Mouse (Mus musculus) erythroid progenitor cell, adult 5-6 weeks (primary cell): ENCODE data around the gene C130074G19Rik. TPM values are rescaled to one million over a fixed set of nuclear protein-coding genes. Genes with fewer than 3 reads are reported as not detected.
A peak's percentile ranks its signal among the peaks of the same experiment; 100 is the strongest.

Source experiments
- ATAC-seq: replicated peaks from 2 replicates; pipeline ENCODE4 v1.8.0; 2016; ENCODE audit warnings: moderate number of reproducible peaks, mild to moderate bottlenecking, moderate TSS enrichment, inconsistent platforms; ENCODE audit not compliant: poor library complexity, low FRiP score, severe bottlenecking
- total RNA-seq, 2 experiments: library from RNA; stranded (forward) in 1 of 2; stranded (reverse) in 1 of 2; fragments of 150-400 nt in 1 of 2; fragments of 186-747, 209-891 nt in 1 of 2; gene quantifications; 2 replicates each; pipeline versions ENCODE4 v1.2.3 to v1.2.4; 2015 to 2017; ENCODE audit warnings: low replicate concordance in 2 of 2

Gene C130074G19Rik
- total RNA-seq, 2 experiments from 2014 or later: not detected

DNA sequence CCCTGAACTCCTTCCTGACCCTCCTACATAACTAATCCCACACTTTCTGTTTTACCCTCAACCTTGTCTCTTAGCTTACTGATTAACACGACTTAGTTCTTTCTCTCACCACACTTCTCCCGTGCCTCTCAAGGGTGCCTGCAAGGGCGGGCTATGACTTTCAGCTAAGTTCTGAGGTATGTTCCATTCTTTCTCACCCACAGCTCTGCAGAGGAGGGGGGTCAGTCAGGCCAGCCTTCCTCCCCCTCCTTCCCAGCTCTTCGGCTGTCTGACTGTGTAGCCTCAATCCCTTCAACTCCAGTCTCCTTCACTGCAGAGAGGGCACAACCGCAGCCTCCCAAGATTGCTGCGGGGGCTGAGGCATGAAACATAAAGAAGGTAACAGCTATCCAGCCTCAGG lies 4.2 kb downstream of the C130074G19Rik start:
- no peak for ATAC-seq

DNA sequence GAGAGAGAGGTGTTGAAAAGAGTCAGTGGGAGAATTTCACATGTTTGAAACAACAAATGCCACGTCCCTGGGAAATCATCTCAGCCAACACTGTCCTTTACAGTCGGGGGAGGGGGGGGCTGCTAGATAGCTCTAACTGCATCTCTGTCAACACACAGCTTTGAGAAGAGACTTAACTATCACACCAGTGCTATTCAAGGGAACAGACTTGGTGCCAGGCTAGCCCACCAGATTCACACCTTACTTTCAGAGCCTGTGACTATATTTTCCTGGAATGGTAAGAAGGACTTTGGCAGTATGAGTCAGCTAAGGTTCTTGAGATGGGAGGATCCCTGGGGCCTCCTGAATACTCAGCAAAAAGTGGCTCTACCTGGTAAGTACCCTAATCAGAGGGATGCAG lies 5.7 kb downstream of the C130074G19Rik start:
- no peak for ATAC-seq

DNA sequence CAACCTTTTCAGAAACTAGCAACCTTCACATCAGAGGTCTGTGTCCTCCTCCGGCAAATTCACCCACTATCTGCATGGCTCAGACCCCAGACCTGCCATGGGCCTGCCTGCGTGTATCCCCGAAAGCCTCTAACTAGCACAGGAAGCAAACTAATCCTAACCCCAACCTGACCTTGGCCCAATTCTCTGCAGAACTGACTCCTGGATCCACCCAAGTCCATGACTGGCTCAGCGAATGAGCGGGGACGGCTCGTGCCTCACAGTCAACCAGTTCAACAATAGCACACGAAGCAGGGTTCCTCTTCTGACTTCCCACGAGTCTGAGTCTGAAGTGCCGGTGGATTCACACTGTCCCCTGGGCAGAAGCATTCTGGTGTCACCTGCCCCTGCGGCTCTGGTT lies 9.1 kb downstream of the C130074G19Rik start:
- ATAC-seq: no peak

DNA sequence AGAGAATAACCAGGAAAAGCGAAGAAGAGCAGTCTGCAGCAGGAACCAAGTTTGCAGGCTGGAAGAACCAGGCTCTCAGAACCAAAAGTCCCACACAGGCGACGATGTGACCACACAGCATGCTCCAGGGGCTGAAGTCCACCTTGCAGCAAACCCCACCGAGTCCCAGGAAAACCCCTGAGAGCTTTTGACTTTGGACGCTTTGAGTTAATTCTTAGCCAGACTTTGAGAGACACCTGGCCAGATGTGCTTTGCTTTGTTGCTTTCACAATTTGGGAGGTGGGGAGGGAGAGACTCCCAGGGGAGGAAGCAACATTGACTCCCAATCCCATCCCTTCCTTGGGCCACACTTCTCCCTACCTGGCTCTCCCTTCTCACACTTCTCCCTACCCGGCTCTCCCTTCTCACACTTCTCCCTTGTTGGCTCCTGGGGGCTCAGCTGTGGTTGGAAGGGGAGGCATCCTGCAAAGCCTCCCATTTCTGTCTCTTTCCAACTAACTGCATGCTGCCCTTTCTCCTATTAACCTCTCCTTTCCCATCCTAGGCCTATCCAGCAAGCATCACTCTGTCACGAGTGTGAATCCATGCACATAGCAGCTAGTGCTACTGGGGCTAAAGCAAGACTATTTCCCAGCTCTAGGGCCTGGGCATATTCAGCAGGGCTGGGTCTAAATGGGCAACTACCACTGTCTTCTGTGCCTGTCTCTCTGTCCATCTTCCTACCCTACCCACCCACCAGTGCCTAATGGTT lies 10.8 kb downstream of the C130074G19Rik start:
- no peak for ATAC-seq

DNA sequence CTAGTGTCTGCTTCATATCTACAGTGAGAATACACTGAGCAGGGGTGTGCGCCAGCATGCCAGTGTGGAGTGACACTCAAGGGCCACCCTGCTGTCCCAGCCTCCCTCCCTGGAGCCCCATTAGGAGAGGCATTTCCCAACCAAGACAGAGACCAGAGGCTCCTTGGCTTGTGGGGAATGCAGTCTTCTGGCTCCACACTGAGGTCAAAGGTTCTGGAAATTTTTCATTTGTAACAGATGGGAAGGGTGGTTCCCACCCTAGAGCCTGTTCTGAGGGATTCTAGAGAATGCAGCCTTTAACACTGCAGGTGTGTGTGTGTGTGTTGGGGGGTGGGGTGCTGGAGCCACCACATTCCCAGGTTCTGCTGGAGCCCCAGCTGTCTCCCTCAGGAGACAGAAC lies 11.5 kb downstream of the C130074G19Rik start:
- no peak for ATAC-seq

DNA sequence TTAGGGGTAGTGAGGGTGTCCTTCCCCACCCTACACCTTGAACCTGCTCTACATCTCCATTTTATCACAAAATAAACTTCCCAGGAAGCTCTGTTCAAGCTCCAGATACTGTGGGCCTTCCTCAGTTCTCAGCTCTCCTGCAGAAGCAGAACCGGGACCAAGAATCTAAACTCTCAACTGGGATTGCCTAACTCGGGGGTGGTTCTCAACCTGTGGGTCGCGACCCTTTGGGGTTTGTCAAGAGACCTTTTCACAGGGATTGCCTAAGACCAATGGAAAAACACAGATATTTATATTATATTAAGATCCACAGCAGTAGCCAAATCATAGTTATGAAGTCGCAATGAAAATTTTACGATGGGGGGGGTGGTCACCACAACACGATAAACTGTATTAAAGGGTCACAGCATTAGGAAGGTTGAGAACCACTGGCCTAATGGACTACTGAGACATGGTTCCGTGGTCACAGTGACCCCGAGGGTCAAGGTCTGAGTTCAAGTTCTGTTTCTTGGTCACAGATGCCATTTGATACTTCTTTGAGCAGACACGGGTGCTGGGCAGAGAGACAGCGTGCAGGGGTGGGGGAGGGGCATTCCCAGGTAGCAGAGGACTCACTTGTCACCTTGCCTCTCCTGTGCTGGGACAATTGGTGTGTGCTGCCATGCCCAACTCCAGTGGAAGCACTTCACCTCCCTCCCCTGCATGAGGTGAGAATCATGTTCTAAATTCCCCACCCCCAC lies 12.2 kb downstream of the C130074G19Rik start:
- no peak for ATAC-seq

DNA sequence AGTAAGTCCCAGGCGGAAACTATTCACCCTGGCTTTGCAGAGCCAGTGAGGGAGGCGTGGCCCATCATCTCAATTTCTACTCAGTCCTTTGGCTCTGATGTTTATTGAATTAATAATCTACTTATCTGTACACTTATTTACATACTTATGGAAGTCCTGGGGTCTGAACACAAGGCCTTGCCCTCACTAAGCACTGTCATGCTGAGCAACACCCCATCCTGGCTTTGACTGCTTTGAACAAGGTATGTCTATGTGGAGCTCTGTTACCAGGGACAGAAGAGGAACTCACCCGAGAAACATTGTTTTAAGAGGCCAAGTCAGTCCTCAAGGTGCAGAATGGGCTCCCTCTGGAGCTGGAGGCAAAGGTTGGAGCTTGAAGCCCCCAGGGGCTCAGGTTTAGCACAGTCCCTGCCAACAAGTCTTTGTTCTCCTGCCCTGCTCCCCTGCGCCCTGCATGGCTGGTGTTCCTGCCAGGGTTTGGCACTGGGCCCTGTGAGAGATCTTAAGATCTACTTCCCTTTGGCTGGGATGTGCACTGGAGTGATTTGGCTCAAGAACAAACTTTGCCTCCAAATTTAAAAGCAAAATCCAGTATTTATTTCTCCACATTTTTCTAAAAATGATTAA lies 13.0 kb downstream of the C130074G19Rik start:
- ATAC-seq: no peak

DNA sequence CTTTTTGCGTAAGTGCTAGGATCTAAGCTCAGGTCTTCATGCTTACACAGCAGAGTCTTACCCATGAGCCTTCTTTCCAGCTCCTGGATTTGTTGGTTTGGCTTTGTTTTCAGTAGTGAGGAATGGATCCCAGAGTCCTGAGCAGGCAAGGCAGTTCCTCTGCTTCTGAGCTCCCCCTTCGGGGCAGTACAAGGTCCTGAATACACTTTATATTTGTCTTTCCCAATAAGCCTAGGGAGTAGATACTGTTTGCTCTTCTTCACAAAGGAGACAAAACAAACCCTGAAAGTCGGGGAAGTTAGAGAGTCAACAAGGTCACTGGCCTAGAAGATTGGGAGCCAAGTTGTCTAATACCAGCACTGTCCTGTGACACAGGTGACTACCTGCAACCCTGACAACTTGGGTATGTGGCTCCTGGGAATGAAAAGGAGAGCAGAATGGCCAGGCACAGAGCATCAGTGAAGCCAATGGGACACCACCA lies 15.3 kb downstream of the C130074G19Rik start:
- ATAC-seq: no peak

DNA sequence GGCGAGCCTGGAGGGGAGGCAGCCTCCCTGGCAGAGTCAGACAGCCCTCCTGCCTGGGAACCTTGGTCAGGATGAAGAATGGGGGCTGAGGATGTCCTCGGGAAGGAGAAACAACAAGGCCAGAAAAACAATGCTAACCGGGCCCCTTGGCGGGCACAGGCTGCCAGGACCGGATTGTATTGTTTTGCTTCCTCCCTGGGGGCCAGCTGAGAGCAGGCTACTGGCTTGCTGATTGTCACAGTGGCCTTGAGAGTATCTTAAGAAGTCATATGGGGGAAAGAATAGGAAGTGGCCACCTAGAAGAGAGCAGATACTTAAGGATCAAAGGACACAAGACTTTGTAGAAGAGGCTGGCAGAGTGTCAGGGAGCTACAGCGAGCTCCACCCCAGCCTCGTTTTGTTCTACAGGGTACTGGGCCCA lies 18.6 kb downstream of the C130074G19Rik start:
- ATAC-seq: no peak

DNA sequence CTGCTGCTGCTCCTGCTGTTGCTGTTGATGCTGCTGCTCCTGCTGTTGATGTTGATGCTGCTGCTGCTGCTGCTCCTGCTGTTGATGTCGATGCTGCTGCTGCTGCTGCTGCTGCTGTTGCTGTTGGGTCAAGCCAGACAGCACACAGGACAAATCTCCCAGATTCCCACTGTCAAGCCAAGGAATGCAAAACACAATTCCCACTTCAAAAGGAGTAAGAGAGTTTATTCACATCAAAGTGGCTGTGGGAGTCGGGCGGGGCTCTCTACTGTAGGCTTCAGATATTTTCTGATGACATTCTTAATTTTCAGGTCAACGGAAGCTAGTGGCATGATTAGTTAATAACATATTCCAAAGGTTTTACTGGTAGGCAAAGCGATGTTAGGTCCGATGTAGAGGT lies 20.4 kb downstream of the C130074G19Rik start:
- ATAC-seq: no peak

DNA sequence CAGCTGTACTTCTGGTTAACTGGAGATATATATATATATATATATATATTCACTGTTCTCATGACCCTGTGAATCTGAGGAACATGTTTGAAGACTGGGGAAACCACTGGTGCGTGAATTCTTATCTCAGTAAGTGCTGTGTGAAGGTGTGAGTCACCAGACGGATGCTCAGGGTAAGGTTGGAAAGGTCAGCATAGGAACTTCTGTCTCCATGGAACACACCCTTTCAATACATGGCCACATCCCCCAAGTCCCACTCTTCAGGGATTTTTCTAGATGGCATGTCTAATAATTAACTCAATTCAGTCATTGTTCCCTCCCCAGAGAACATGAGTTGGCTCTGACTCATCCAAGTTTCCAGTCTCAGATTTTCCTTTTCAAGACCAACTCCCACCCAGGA lies 21.5 kb downstream of the C130074G19Rik start:
- ATAC-seq: no peak

DNA sequence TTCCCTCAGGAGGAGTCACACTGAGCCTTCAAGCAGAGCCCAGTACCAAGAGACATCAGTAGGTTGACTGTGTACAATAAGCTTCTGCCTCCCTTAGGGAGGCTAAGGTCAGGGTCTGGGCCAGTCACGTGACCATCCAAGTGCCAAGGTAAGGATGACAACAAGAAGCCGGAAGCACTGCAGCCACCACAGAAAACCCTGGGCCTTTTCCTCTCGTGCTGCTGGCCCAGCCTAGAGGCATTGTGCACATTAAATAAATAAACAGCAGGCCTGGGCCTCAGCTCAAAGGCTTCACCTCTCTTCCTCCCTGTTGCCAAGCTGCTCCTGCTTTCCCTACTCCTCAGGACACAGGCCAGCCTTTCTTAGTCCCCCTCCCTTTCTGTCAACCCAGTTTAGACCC lies 22.7 kb downstream of the C130074G19Rik start:
- no peak for ATAC-seq

DNA sequence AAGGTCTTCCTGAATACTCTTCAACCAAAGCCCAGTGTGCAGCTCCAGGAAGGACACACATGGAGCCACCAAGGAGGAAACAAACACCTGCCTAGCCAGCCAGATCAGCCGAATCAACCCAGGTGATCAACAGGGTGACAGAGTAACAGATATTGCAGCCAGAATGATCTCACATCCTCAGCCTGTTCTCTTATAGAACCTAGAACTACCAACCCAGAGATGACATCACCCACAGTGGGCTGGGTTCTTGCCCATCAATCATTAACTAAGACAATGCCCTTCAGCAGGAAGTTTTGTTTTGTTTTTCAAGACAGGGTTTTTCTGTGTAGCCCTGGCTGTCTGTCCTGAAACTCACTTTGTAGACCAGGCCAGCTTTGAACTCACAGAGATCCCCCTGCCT lies 24.8 kb downstream of the C130074G19Rik start:
- ATAC-seq: no peak

DNA sequence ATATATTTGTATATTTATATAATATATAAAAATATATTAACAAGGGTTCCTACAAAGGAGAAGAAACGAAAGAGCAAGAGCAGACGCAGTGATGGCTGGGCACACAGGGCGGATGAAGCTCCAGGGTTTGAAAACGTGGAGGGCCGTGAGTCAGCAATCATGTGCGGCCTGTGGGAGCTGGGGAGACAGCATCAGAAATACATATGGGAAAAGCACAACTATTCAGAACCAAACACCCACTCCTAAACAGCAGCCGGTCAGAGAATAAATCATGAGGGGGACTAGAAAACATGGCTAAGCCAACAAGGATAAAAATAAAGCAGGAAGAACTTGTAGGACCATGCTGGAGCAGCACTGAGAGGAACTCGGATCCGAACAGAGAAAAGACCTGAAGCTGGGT lies 25.8 kb downstream of the C130074G19Rik start:
- ATAC-seq: no peak

DNA sequence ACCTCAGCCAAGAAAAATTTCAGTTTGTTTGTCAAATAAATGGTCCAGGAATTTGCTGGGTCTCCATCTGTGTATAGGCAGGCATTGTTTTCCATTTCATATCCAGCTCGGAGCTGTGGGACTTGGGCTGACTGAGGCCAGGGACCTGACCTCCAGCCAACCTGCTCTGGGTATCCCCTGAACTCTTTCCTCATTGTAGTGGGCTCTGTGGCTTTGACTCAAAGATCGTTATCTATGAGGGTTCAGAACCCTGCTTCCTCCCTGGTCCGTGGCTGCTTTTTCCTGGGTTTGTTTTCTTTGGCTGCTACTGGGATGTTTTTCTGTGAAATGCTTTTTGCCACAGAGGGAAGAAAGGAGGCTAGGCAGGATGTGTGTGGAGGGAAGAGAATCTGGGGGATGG lies 29.1 kb downstream of the C130074G19Rik start:
- ATAC-seq: no peak

DNA sequence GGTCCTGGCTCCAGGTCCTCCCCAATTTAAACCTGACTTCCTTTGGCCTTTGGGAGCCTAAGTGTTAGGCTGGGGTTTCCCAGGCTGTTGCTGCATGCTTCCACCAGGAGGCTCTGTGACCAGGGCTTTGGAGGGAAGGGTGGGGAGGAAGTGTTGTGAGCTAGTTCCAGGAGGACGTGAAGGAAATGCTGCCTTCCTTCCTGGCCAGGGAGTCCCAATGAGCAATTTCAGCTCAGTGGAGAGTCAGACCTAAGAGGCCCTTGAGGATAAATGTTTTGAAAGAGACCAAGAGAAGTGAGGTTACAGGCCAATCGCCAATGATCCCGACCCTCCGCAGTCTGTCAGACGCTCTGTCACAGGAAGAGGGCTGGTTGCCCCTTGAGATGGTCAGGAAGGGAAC lies 29.7 kb downstream of the C130074G19Rik start:
- ATAC-seq: peak; percentile 60

DNA sequence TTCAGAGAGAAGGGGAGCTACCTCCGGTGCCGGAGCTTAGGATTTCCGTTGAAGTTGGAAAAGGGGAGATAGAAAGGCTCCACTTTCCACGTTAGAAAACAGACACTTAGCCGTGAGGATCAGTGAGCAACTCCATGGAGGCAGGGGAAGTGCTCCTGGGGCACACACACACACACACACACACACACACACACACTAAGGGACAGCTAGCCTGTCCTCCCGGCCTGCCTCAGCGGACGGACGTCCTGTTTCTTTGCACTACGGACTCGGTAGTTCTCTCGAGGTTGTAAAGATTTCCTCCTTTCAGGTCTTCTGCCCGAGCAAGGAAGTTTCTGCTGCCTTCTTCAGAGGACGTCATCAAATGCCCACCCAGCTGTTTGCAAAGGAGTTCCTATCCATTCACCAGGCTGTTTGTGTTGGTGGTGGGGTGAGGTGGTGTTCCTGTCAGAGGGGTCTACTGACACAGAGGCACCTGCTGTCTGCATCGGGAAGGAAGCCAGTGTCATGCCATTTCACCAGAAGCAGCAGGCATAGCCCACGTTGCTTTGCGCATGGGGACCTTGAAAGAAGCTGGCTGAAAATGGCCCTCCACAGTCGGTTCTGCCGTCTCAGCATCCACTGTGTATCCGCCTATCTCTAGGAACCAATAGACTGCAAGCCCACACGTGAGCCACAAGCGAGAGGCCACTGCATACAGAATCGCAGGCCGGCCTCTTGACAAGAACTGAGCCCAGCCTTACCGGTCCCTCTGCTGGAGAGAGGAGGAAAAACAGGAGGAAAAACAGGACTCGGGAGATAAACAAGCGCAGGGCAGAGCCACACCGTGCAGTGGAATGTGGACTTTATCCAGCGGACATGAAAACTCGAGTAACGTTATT lies 31.0 kb downstream of the C130074G19Rik start:
- peak; percentile 86 for ATAC-seq

DNA sequence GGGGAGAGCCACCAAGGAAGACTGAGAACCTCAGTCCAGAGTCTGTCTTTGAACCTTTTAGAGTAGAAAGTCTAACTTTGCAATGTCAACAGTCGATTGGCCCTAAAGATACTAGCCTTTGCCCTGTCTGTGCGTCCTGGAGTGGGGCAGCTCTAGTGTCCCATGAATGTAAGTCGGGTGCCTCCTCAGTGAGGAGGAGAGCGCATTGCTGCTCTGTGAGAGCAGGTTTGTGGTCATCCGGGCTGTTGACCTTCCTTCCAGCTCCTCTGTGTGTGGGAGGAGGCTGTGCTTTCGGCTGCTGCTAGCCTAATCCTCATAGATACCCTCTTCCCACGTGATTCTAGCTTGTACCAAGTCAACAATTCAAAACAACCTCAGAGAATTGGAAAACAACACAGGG lies 31.9 kb downstream of the C130074G19Rik start:
- no peak for ATAC-seq

DNA sequence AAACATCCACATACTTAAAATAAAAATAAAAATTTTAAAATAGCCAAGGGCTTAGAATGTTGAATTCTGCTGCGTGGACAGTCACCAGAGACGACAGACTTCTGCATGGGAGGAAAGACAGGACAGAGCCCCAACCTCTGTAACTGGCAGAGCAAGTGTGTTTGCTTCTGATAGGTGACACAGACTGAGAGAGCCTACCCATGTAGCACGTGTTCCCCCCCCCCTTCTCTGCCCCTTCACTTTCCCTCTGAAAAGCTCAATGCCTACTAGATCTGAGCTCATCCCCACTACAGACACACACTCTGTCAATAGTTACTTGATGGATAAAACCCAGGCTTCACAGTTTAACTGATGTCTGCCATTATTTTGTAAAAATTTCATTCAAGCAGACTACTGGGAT lies 36.0 kb downstream of the C130074G19Rik start:
- ATAC-seq: no peak
